Mouse (Mus musculus) frontal cortex, postnatal 10 days (tissue): ENCODE measurements around the gene Ctnnd2.

Experiments
- DNase-seq, 2 experiments: peaks; one replicate each; pipeline ENCODE4 v3.0.0; 2022; ENCODE audit warnings: low spot score in 2 of 2, mixed read lengths in 1 of 2

The Ctnnd2 gene

DNA sequence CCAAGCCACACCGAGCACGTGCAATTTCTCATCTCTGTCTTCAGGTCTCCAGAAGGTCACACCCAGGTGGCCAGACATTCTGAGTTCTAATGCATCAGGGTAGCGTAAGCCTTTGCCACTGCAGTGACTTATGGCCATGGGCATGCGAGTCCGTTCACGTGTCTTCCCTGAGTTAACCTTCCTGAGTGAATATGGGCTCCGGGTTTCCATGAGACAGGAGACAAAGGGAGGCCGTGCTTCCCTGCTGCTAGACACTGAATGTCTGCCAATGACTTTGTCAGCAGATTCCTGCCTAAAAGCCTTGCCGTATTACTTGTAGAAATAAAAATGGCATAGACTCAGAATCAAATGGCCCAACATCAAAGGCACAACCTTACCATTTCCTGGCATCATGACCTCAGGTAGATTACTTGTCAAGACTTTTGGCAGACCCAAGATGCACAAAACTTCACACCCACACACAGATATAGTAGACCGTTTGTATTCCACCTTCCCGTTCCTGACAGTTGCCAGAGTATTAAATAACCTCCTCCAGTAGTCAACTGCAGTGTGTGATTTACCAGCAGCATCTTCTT lies 804.9 kb downstream of the Ctnnd2 start:
- DNase-seq, result no peak

GRCm38 (mm10) chr15:30986890-30987289 lies 814.5 kb downstream of the Ctnnd2 start:
- DNase-seq, result no peak

GRCm38 (mm10) chr15:30990421-30991252 lies 818.2 kb downstream of the Ctnnd2 start:
- no peak for DNase-seq

- DNase-seq, result no peak
Observed at GRCm38 (mm10) chr15:30992357-30992756, 820.0 kb downstream of the Ctnnd2 start.

DNA sequence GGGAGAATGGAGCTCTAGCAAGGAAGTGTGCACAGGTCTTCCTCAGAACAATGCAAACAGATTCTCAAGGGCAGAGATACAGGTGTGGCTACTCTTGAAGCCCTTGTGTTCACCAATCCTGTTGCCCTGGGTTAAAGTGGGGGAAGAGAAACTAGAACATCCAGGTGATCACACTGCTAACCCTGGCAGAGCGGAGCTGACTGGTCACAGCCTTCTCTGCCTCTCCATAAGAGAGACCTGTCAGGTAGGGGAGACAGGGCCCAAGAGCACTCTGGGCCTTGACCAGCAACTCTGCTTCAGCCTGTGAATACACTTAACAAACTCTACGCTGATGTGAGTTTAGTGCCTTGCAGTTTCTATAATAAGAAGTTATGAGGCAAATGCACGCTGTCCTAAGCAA lies 820.5 kb downstream of the Ctnnd2 start:
- no peak for DNase-seq

- DNase-seq, result no peak
Observed at GRCm38 (mm10) chr15:30995346-30995745, 823.0 kb downstream of the Ctnnd2 start.

- DNase-seq, result no peak
Observed at GRCm38 (mm10) chr15:31004468-31004867, 832.1 kb downstream of the Ctnnd2 start.

GRCm38 (mm10) chr15:31004976-31005375 lies 832.6 kb downstream of the Ctnnd2 start:
- no peak for DNase-seq

- DNase-seq, result no peak
Observed at GRCm38 (mm10) chr15:31006050-31006824, 833.8 kb downstream of the Ctnnd2 start.

GRCm38 (mm10) chr15:31006825-31007157 lies 834.4 kb downstream of the Ctnnd2 start:
- no peak for DNase-seq

DNA sequence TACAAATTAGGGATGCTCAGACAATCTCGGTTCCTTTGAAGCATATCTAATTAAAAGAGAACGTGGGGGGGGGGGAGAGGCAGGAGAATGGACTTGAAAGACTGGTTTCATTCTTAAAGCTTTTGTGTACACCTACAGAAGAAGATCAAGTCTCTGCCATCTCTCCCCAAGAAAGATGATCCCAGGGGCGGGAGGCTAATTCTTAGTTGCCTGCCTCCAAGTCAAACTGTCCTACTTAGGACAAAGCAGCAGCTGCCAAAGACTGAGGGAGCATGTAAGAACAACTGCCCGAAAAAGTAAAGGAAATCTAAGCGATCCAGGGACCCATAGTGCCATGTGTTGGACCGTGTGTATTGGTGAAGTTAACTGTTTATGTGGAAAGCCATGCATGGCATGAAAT lies 836.2 kb downstream of the Ctnnd2 start:
- no peak for DNase-seq

DNA sequence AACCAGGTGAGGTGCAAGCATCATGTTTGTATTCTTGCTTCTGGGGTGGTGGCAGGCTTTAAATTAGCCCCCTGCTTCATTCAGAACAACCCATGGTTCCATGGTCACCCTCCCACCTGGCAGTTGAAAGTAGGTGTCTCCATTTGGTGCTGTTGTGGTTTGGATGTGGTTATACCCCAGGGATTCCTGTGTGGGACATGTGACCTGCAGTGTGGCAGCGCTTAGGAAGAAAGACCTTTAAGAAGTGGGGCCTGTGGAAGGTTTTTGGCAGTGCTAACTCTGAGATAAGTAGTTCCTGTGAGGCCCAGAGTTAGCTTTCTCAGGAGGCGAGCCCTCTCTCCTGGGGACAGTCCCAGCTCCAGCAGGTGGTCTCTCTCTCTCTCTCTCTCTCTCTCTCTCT lies 848.4 kb downstream of the Ctnnd2 start:
- no peak for DNase-seq

GRCm38 (mm10) chr15:31022012-31022411 lies 849.6 kb downstream of the Ctnnd2 start:
- no peak for DNase-seq

GRCm38 (mm10) chr15:31022497-31022896 lies 850.1 kb downstream of the Ctnnd2 start:
- no peak for DNase-seq

DNA sequence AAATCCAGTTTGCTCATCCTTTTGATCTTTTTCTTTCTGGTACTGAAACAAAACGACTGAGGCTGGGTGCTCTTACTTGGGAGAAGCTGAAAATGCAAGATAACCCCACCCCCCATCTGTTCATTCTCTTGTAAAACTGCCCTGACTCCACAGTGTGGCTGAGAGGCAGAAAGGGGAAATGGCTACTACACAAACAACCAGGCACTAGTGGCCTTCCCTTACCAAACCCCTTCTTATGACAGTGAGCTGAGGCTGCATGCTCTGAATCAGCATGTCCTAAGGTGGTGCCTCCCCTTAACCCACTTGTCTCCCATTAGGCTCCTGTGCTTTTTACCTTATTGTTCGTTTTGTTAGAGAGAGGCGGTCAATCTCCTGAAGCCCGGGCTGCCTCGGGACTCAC lies 851.4 kb downstream of the Ctnnd2 start:
- no peak for DNase-seq

DNA sequence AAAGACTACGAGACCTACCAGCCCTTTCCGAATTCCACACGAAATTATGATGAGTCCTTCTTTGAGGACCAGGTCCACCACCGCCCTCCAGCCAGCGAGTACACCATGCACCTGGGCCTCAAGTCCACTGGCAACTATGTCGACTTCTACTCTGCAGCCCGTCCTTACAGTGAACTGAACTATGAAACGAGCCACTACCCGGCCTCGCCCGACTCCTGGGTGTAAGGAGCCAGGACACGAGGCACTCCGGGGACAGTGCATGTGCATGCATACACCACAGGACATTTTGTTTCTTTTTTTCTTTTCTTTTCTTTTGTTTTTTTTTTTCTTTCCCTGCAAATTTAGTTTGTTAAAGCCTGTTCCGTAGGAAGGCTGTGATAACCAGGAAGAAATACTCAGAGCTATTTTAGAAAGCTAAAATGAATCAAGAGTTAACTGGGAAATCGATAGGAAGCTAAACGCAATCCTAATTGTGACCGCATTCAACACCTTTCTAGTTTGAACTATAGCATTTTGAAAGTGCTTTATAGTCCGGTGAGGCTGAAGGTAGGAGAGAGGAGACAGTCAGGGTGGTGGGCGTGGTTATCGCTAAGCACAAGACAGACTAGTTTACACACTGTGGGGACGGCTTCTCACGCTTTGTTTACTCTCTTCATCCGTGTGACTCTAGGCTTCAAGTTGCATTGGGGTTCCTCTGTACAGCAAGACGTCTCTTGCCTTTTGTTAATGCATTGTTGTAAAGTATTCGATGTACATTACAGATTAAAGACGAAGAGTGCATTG lies 855.2 kb downstream of the Ctnnd2 start:
- no peak for DNase-seq

DNA sequence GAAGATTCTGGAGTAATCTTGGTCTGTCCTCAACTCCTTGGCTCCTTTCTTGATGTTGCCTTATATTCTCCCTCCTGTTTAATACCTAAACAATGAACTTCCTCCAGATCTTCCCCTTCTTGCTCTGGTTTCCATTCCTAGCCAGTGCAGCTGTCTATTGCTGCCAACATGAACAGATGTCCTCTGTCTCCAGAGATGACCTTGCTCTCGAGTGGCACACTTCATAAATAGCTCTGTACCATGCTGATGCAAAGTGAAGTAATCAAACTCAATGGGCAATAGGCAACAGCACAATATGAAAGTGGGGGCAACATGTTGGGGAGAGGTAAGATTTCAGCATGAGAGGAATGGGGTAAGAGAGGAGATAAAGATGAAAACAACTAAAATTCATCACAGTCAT lies 872.6 kb downstream of the Ctnnd2 start:
- DNase-seq, result no peak

- DNase-seq, result no peak
Observed at GRCm38 (mm10) chr15:31051496-31051895, 879.1 kb downstream of the Ctnnd2 start.

GRCm38 (mm10) chr15:31056145-31056544 lies 883.8 kb downstream of the Ctnnd2 start:
- no peak for DNase-seq

DNA sequence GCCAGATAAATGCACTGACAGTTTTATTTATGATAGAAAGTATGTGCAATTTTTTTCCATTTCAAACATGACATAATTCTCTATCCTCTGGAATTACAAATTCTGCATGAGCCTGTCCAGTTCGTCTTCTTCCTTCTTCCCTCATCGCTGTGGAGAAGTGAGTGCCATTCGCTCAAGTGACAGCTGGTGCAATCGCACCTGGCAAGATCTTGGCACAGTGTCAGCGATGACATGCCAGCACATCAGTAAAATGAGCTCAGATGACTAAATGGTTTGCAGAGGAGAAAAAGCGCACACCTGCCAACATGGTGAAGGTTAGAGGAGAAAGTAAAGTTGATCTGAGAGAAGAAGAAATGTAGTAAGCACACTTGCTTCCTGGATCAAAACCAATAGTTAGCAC lies 885.9 kb downstream of the Ctnnd2 start:
- no peak for DNase-seq

DNA sequence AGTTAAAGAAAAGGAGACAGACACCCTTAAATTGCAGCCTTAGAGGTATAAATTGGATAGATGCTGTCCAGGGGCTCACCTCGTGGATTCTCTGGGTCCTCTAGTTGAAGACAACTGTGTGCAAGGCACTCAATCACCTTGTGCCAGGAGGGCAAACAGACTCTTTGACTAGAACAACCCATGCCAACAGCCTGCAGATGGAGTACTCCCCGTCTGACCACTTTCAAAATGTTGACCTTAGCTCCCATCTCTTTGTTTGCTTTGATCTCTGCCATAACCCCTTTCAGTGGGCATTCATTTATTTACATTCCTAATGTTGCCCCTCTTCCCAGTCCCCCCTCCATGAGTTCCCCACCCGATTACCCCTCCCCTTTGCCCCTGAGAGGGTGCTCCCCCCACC lies 891.3 kb downstream of the Ctnnd2 start:
- DNase-seq, result no peak

- peak in 1 of 2 experiments; percentile 13 for DNase-seq
Observed at GRCm38 (mm10) chr15:31068127-31068526, 895.7 kb downstream of the Ctnnd2 start.
